Mouse (Mus musculus) adrenal gland (tissue): ENCODE measurements around the gene Ctsll3.

Experiments
- intact Hi-C: fragments of 180-260 bp; cut with DNase I; formaldehyde crosslinking; loops from one replicate; pipeline ENCODE4 v1.15.1; 2025

Gene Ctsll3

GRCm38 (mm10) chr13:60750930-60751329 is 51.7 kb downstream of the Ctsll3 start:
- intact Hi-C loops = loop anchor here (10.0 kb wide), 1 partner anchor 494 kb away; no protein-coding TSS in a partner anchor

GRCm38 (mm10) chr13:60748556-60748955 is 54.1 kb downstream of the Ctsll3 start:
- intact Hi-C loops = loop anchor here (10.0 kb wide), 1 partner anchor 904 kb away; no protein-coding TSS in a partner anchor
